ENCODE assay signal across 26 mouse cellular contexts in the genomic region with DNA sequence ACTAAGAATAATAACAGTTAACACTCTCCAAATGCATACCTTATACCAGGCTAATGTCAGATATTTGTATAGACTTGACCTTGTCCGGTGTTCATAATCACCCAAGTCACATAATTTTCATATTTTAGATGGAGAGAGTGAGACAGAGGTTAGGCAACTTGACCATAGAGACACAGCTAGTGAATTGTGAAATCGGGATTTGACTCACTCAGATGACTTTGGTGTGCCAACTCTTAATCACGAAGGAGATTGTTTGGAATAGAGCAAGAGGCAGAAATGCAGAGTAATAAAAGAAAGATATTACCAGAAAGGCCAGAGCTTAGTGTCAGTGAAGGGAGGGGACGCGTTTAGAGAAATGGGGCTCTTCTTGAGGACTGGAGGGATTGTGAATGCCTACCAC.
A peak's percentile ranks its signal among the peaks of the same experiment; 100 is the strongest.
DNase-seq lines count a peak whose midpoint lies in the region; ATAC-seq and TF ChIP-seq lines count a peak whose summit lies in the region.
"Had no signal": no experiment of that assay in that cellular context is flagged by ENCODE, and none has a peak within 500 bp of the region (broad histone marks: within the 10 kb centered on the region; RNA-seq: fewer than 3 reads in every experiment).

No protein-coding gene starts in this region.

- peak; percentile 11 for DNase-seq in adrenal gland, postnatal 14 days
- no peak for DNase-seq in adrenal gland, postnatal 36 days
- DNase-seq in lung, postnatal 0 days (ENCODE audit: low spot score) = peak; percentile 54
- DNase-seq in lung, adult 18-20 months = no peak
- peak; percentile 72 for DNase-seq in NIH3T3 (ENCODE audit: low read depth)
- DNase-seq in skeletal muscle tissue, adult 2 months (ENCODE audit: low read depth, low spot score) = peak; percentile 53
- no peak for DNase-seq in cerebellum, postnatal 36 days
- DNase-seq: cerebellum, adult 11-12 months; cerebellum, postnatal 14 days; embryo, embryonic 11 days; gastrocnemius, postnatal 14 days; kidney, adult 8-10 months; kidney, postnatal 10 days; lung, postnatal 10 days; thymus, adult 18-20 months; thymus, postnatal 4 days had no signal

- 73% methylated on average over 5 of the region's 5 CpGs for WGBS in lung, postnatal 0 days

- no peak for TF ChIP-seq EP300 in lung, postnatal 0 days (IDR thresholded peaks at IDR 0.05)

- no peaks in the 10 kb centered on the region for H3K36me3 ChIP-seq in lung, postnatal 0 days (ENCODE audit: insufficient read depth, low read length)
- H3K36me3 ChIP-seq: embryonic facial prominence, embryonic 13.5 days; heart, embryonic 10.5 days; intestine, embryonic 15.5 days; neural tube, embryonic 15.5 days had no signal

- no peak overlapping the region for H3K4me2 ChIP-seq in lung, postnatal 0 days (replicated peaks; ENCODE audit: low read depth, low read length)
- H3K4me2 ChIP-seq: embryonic facial prominence, embryonic 13.5 days; forebrain, embryonic 13.5 days; intestine, embryonic 15.5 days; neural tube, embryonic 15.5 days had no signal

- no peaks in the 10 kb centered on the region for H3K4me1 ChIP-seq in lung, postnatal 0 days (ENCODE audit: insufficient read depth, low read depth, low read length)
- H3K4me1 ChIP-seq: embryonic facial prominence, embryonic 13.5 days; forebrain, embryonic 13.5 days; heart, embryonic 10.5 days; intestine, embryonic 15.5 days; neural tube, embryonic 15.5 days had no signal

- H3K9me3 ChIP-seq in lung, postnatal 0 days (ENCODE audit: low read length) = no peaks in the 10 kb centered on the region
- H3K9me3 ChIP-seq: embryonic facial prominence, embryonic 13.5 days; forebrain, embryonic 13.5 days; heart, embryonic 10.5 days; intestine, embryonic 15.5 days; neural tube, embryonic 15.5 days had no signal

- no peaks in the 10 kb centered on the region for H3K27me3 ChIP-seq in lung, postnatal 0 days (replicated peaks; ENCODE audit: insufficient read depth, low read length)
- H3K27me3 ChIP-seq: embryonic facial prominence, embryonic 13.5 days; forebrain, embryonic 13.5 days; intestine, embryonic 15.5 days; neural tube, embryonic 15.5 days had no signal

- TF ChIP-seq CTCF in lung, postnatal 0 days (IDR thresholded peaks at IDR 0.05) = no peak

- ATAC-seq in lung, postnatal 0 days = no peak
- ATAC-seq: activated CD4-positive, CD25-positive, alpha-beta regulatory T cell, adult 4 months; forebrain, embryonic 13.5 days; hindbrain, embryonic 16.5 days; intestine, embryonic 15.5 days had no signal

- H3K9ac ChIP-seq in lung, postnatal 0 days (replicated peaks; ENCODE audit: low read depth) = no peak overlapping the region
- H3K9ac ChIP-seq: embryonic facial prominence, embryonic 13.5 days; forebrain, embryonic 13.5 days; intestine, embryonic 15.5 days; liver, embryonic 14.5 days; neural tube, embryonic 15.5 days had no signal

- no peak overlapping the region for H3K4me3 ChIP-seq in lung, postnatal 0 days (ENCODE audit: low read depth, low read length)
- H3K4me3 ChIP-seq: embryonic facial prominence, embryonic 13.5 days; erythroblast, embryonic 14.5 days; forebrain, embryonic 13.5 days; heart, embryonic 10.5 days; intestine, embryonic 15.5 days; left cerebral cortex, adult 2 months; neural tube, embryonic 15.5 days had no signal

- H3K27ac ChIP-seq in lung, postnatal 0 days (ENCODE audit: low read length) = no peak overlapping the region
- H3K27ac ChIP-seq: embryonic facial prominence, embryonic 13.5 days; forebrain, embryonic 13.5 days; heart, embryonic 10.5 days; intestine, embryonic 15.5 days; left cerebral cortex, adult 2 months; liver, embryonic 14.5 days; neural tube, embryonic 15.5 days had no signal

Comparison
In these comparisons a context has a peak if more than half of its experiments do, and no peak if none do; other contexts are left out.
1. DNase-seq: peak in adrenal gland, postnatal 14 days (single experiment), lung, postnatal 0 days (single experiment), NIH3T3 (single experiment) and skeletal muscle tissue, adult 2 months (single experiment); none in adrenal gland, postnatal 36 days (0 of 2), lung, adult 18-20 months (0 of 2) and cerebellum, postnatal 36 days (0 of 2).